Mouse (Mus musculus): ENCODE results near the gene Trmt2b.

DNA sequence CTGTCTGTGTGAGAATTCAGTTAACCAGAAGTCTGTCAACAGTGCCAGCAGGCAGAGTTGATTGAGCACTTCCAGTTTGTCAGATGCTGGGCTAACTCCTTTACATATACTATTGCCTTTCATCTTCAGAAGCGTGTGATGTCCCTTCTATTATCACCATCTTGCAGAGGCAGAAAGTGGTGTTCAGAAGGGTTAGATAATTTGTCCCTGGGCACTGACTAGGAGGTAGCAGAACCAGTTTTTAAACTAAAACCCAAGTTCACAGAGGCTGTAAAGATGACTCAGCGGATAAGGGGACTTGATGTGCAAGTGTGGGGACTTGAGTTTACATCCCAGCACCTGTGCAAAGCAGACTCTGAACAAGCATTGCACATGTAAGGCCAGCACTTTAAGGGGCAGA lies 68.3 kb downstream of the Trmt2b start:
- TF ChIP-seq POLR2A (IDR thresholded peaks at IDR 0.05; ENCODE audit: low read depth, low read length) = no peak
- TF ChIP-seq CTCF (IDR thresholded peaks at IDR 0.05; ENCODE audit: extremely low read depth, insufficient read depth, insufficient read length, insufficient replicate concordance) = no peak
